Mouse (Mus musculus): Measurements from ENCODE around the gene Mrpl51.

Gene Mrpl51

GRCm38 (mm10) chr6:125236782-125237181 is 45.2 kb downstream of the Mrpl51 start, which contains the start of gene Cd27:
Gene Cd27, minus strand, starts transcription at chr6:125237010.
- DNase-seq = no peak

GRCm38 (mm10) chr6:125237421-125237820 is 45.8 kb downstream of the Mrpl51 start:
- no peak for DNase-seq

GRCm38 (mm10) chr6:125238396-125238795 is 46.8 kb downstream of the Mrpl51 start:
- no peak for DNase-seq

GRCm38 (mm10) chr6:125239547-125239946 is 47.9 kb downstream of the Mrpl51 start:
- no peak for DNase-seq

- no peak for DNase-seq
These were observed 49.0 kb downstream of the Mrpl51 start for GRCm38 (mm10) chr6:125240617-125241016.

- no peak for DNase-seq
These were observed 50.0 kb downstream of the Mrpl51 start for GRCm38 (mm10) chr6:125241566-125241965.

- DNase-seq = no peak
These were observed 53.0 kb downstream of the Mrpl51 start for GRCm38 (mm10) chr6:125244551-125244950.
